Mouse (Mus musculus) cerebellum, adult 9-10 months (tissue): Measurements from ENCODE around the gene Atf6b.
A peak's percentile ranks its signal among the peaks of the same experiment; 100 is the strongest.

ENCODE experiments used
- DNase-seq: peaks from one replicate; pipeline ENCODE4 v3.0.0; 2022

The Atf6b gene

GRCm38 (mm10) chr17:34646906-34647787, at the start of gene Atf6b:
Atf6b (plus strand) TSS chr17:34647146.
- peak; percentile 98 for DNase-seq

- peak; percentile 35 for DNase-seq
Measured at GRCm38 (mm10) chr17:34597566-34598095, 49.3 kb upstream of the Atf6b start, which contains the start of gene Ager. Ager (plus strand) TSS chr17:34597862.

- peak; percentile 44 for DNase-seq
Measured at GRCm38 (mm10) chr17:34599891-34600290, 47.1 kb upstream of the Atf6b start.

- no peak for DNase-seq
Measured at GRCm38 (mm10) chr17:34601796-34602195, 45.1 kb upstream of the Atf6b start.

- DNase-seq = peak; percentile 100
Measured at GRCm38 (mm10) chr17:34603375-34604060, 43.4 kb upstream of the Atf6b start, which contains the start of gene Rnf5. Rnf5 (minus strand) TSS chr17:34603690.

GRCm38 (mm10) chr17:34604061-34604508, 42.9 kb upstream of the Atf6b start, which contains the start of gene Agpat1:
Agpat1 (plus strand) TSS chr17:34604262.
- peak; percentile 99 for DNase-seq

- DNase-seq = no peak
Measured at GRCm38 (mm10) chr17:34604511-34605237, 42.3 kb upstream of the Atf6b start.

- peak; percentile 95 for DNase-seq
Measured at GRCm38 (mm10) chr17:34605609-34606008, 41.3 kb upstream of the Atf6b start.

- DNase-seq = peak; percentile 59
Measured at GRCm38 (mm10) chr17:34606186-34607039, 40.5 kb upstream of the Atf6b start.

- peak; percentile 72 for DNase-seq
Measured at GRCm38 (mm10) chr17:34607997-34608396, 38.9 kb upstream of the Atf6b start.

GRCm38 (mm10) chr17:34611050-34611449, 35.9 kb upstream of the Atf6b start:
- DNase-seq = no peak

GRCm38 (mm10) chr17:34613054-34613645, 33.8 kb upstream of the Atf6b start:
- DNase-seq = no peak

GRCm38 (mm10) chr17:34613830-34614229, 33.1 kb upstream of the Atf6b start:
- no peak for DNase-seq

- DNase-seq = no peak
Measured at GRCm38 (mm10) chr17:34615871-34616270, 31.1 kb upstream of the Atf6b start, which contains the start of gene Egfl8. Egfl8 (minus strand) TSS chr17:34615971.

- DNase-seq = peak; percentile 77
Measured at GRCm38 (mm10) chr17:34618999-34619398, 27.9 kb upstream of the Atf6b start.

GRCm38 (mm10) chr17:34621006-34621405, 25.9 kb upstream of the Atf6b start:
- DNase-seq = no peak

- no peak for DNase-seq
Measured at GRCm38 (mm10) chr17:34623161-34623560, 23.8 kb upstream of the Atf6b start.

GRCm38 (mm10) chr17:34624981-34625380, 22.0 kb upstream of the Atf6b start:
- DNase-seq = no peak

GRCm38 (mm10) chr17:34626062-34626772, 20.7 kb upstream of the Atf6b start:
- DNase-seq = peak; percentile 68

GRCm38 (mm10) chr17:34626773-34627092, 20.2 kb upstream of the Atf6b start:
- DNase-seq = no peak
